Mouse (Mus musculus): ENCODE measurements at regions not wholly inside any gene's neighbourhood (a gene's known extent, or its start where the extent isn't known, plus 50 kb on each side); places are given as distances from the start of the nearest gene placed in this dataset.

DNA sequence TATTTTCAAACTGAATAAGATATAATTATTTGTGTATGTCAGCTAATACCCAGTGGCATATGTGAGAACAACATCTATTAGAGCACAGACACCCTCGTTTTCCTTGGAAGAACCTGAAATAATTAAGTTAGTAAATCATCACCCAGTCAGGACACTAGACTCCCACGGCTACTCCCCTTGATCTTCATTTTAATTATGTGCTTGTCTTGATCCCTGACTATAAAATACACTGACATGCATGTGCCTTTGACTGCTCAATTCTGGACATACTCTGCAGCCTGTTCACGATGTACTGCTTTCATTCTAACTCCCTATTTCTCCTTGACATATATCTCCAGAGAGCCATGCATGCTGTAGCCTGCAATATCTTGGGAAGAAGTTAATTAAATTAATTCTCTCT lies 232.7 kb upstream of the Atxn7l3b start:
- ATAC-seq (replicated peaks) = no peak
- no peak overlapping the region for H3K27ac ChIP-seq (replicated peaks)
- no peaks in the 10 kb centered on the region for H3K9me3 ChIP-seq
- no peaks in the 10 kb centered on the region for H3K27me3 ChIP-seq
- H3K4me1 ChIP-seq = no peaks in the 10 kb centered on the region
- H3K36me3 ChIP-seq = no peaks in the 10 kb centered on the region
- WGBS = 37% methylated on average over 3 of the region's 3 CpGs
- H3K9ac ChIP-seq (replicated peaks) = no peak overlapping the region
- H3K4me2 ChIP-seq (replicated peaks) = no peak overlapping the region
- no peak overlapping the region for H3K4me3 ChIP-seq

DNA sequence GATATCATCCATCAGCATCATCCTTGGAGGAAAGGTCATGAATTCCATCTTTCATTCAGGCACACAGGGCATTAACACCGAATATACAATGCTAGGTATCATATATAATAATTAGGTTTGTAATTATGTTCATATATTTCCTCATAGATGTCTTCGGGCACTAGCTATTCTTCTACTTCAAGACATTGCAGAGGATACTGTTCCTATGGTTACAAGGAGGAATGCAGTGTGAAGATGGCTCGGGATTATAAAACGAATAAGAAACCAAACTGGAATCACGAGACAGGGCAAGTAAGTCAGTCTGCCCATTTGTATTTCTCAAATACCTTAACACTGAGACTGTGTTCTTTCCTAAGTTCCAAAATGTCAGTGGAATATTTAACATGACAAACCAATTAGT lies 231.3 kb upstream of the Atxn7l3b start:
- H3K36me3 ChIP-seq = no peaks in the 10 kb centered on the region
- H3K9ac ChIP-seq (replicated peaks) = no peak overlapping the region
- H3K9me3 ChIP-seq = no peaks in the 10 kb centered on the region
- no peak for ATAC-seq (replicated peaks)
- no peak overlapping the region for H3K27ac ChIP-seq (replicated peaks)
- no peaks in the 10 kb centered on the region for H3K27me3 ChIP-seq
- 73% methylated on average over 5 of the region's 5 CpGs for WGBS
- no peaks in the 10 kb centered on the region for H3K4me1 ChIP-seq
- H3K4me3 ChIP-seq = no peak overlapping the region
- H3K4me2 ChIP-seq (replicated peaks) = no peak overlapping the region

DNA sequence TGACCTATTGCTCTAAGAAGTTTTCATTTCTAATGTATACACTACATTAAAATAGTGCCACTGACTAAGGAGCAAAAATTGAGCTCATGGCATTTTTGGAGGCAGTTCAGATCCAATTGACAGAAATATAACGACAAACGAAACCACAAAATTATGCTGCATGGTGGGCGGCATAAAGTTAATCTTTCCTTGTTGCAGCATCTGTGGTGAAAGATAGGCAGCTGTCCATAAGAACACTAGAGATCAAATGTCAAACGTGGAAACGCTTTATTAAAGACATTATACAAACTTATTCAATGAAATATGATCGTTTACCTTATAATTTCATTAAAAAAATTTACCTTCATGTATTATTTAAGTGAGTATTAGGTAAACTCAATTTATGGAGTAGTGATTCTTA lies 230.2 kb upstream of the Atxn7l3b start:
- Histone ChIP-seq H3K4me3 (no peak overlapping the region), H3K4me1 (no peaks in the 10 kb centered on the region), H3K9ac (replicated peaks) (no peak overlapping the region), H3K9me3 (no peaks in the 10 kb centered on the region), H3K27me3 (no peaks in the 10 kb centered on the region), H3K4me2 (replicated peaks) (no peak overlapping the region), H3K36me3 (no peaks in the 10 kb centered on the region), H3K27ac (replicated peaks) (no peak overlapping the region)
- ATAC-seq (replicated peaks) = no peak
- 90% methylated on average over 6 of the region's 6 CpGs for whole genome bisulfite sequencing

DNA sequence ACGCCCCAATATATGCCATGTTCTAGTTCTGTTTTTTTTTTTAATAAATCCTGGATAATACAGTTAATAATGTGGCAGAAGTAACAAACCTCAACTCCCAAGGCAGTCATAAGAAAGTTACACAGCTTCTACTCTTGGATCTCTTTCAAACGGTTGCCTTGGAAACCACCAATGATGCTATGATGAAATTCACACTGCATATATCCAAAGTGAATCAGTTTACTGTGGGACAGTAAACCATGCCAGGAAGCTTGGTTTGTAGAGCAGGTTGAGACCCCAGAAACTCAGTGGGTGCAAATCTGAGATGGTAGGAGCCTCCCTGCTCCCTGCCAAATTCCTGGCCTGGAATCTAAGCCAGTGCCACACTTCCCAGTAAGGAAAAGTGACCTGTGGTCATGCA lies 212.8 kb upstream of the Atxn7l3b start:
- H3K36me3 ChIP-seq = no peaks in the 10 kb centered on the region
- peaks cover 4% of the 10 kb centered on the region; the same call in 1 of the 2 replicates for H3K4me1 ChIP-seq
- H3K27ac ChIP-seq (replicated peaks) = no peak overlapping the region
- no peaks in the 10 kb centered on the region for H3K27me3 ChIP-seq
- H3K4me2 ChIP-seq (replicated peaks) = no peak overlapping the region
- H3K9me3 ChIP-seq = no peaks in the 10 kb centered on the region
- H3K4me3 ChIP-seq = no peak overlapping the region
- peak; percentile 92 for ATAC-seq (replicated peaks)
- 73% methylated on average over 2 of the region's 2 CpGs for WGBS
- no peak overlapping the region for H3K9ac ChIP-seq (replicated peaks)

DNA sequence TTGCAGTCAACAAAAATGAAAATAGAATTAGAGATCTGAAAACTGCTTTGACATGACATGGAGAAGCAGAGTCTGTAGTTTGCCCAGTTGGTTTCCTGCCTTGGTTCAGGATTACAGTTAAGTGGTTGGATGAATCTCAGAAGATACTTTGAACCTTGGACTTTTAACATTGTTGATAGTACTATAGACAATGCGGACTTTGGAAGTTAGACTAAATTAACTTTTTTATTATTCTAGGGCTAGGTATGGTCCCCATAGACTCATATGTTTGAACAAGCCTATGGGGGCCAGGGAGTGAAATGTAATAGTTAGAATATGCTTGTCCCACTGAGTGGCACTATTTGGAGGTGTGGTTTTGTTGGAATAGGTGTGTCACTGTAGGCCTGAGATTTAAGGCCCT lies 186.2 kb upstream of the Atxn7l3b start:
- ATAC-seq (replicated peaks) = no peak
- WGBS = 89% methylated on average over 1 of the region's 1 CpGs

DNA sequence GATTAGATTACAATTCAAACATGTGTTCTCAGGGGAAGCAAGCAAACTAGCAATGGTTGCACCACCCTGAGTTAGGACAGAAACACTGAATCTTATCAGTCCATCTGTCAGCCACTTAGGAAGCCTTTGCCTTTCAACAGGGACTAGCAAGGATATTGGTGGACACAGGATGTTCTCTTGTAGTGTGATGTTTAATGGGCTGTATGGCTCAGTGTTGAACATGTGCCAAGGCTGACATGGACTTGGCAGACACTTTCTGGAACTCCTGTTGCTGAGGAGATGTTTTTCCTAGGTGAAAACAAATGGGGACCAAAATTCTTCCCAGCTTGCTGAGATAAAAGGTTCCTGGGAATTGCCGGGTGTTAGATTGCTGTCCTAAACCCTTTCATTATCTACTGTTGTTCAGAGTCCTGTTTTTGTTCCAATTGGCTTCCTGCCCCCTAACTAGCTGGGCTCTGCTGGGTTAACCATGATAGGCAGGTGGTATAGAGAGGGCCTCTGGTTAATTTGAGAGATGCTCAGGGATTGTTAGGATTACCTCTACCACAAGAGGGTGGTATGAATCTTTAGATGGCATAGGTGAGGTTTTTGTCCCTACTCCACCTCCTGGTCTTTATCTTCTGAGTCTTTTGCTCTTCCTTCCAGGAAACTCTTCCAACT lies 177.1 kb upstream of the Atxn7l3b start:
- Histone ChIP-seq H3K4me3 (no peak overlapping the region), H3K9ac (replicated peaks) (no peak overlapping the region), H3K9me3 (no peaks in the 10 kb centered on the region), H3K27ac (replicated peaks) (no peak overlapping the region), H3K27me3 (no peaks in the 10 kb centered on the region), H3K36me3 (no peaks in the 10 kb centered on the region), H3K4me1 (0 out of 2 replicates have a peak, but pooled peaks cover 3% of the 10 kb centered on the region), H3K4me2 (replicated peaks) (no peak overlapping the region)
- 4% methylated on average over 1 of the region's 1 CpGs for WGBS
- peak; percentile 75 for ATAC-seq (replicated peaks)

More for the DNA sequence above, 186.2 kb upstream of the Atxn7l3b start:
- no peaks in the 10 kb centered on the region for H3K4me1 ChIP-seq
- H3K4me3 ChIP-seq = no peak overlapping the region
- no peaks in the 10 kb centered on the region for H3K27me3 ChIP-seq
- H3K9ac ChIP-seq (replicated peaks) = no peak overlapping the region
- H3K4me2 ChIP-seq (replicated peaks) = no peak overlapping the region
- no peaks in the 10 kb centered on the region for H3K9me3 ChIP-seq
- H3K36me3 ChIP-seq = no peaks in the 10 kb centered on the region
- no peak overlapping the region for H3K27ac ChIP-seq (replicated peaks)

DNA sequence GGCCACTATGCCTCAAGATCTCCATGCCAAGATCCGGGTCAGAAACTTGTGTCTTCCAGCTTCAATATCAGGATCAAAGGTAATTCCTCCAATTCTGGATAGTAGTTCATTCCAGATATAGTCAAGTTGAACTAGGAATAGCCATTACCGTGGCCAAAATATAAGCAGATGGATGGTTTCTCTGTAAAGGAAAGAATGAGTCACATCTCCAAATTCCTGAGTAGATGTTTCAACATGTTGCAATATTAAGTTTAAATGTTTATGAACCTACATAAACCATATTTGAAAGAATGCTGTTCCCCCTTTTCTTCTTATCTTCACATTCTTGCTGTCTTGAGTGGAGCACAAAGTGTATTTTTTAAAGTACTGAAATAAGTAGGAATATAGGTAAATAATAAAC lies 176.5 kb upstream of the Atxn7l3b start:
- H3K4me3 ChIP-seq = no peak overlapping the region
- no peak for ATAC-seq (replicated peaks)

More for the DNA sequence above, 176.5 kb upstream of the Atxn7l3b start:
- no peaks in the 10 kb centered on the region for H3K27me3 ChIP-seq
- no peak overlapping the region for H3K27ac ChIP-seq (replicated peaks)
- 0 out of 2 replicates have a peak, but pooled peaks cover 3% of the 10 kb centered on the region for H3K4me1 ChIP-seq
- H3K36me3 ChIP-seq = no peaks in the 10 kb centered on the region
- WGBS = 93% methylated on average over 2 of the region's 2 CpGs
- no peaks in the 10 kb centered on the region for H3K9me3 ChIP-seq
- H3K9ac ChIP-seq (replicated peaks) = no peak overlapping the region
- no peak overlapping the region for H3K4me2 ChIP-seq (replicated peaks)
